Mouse (Mus musculus) forebrain, embryonic 14.5 days (tissue): Measurements from ENCODE around the gene Mpnd. TPM values are rescaled to one million over a fixed set of nuclear protein-coding genes. Genes with fewer than 3 reads are reported as not detected.
A peak's percentile ranks its signal among the peaks of the same experiment; 100 is the strongest.

Experiments used
- ATAC-seq: fragments of 200-750 bp; cut with Nextera tagmentation; 2 replicates; pipeline ENCODE4 v1.8.0; 2017; ENCODE audit warnings: mild to moderate bottlenecking, moderate library complexity
- DNase-seq: peaks from one replicate; pipeline ENCODE4 v3.0.0-alpha.2; 2015; ENCODE audit warnings: low spot score
- H3K27ac ChIP-seq: fragments of 300-500 bp; sonication (generic); 2 replicates; pipeline ENCODE4 v1.5.1; 2014; ENCODE audit warnings: low read depth, mild to moderate bottlenecking, control low read depth, low read length, moderate library complexity
- H3K27me3 ChIP-seq: fragments of 300-500 bp; sonication (generic); replicated peaks from 2 replicates; pipeline ENCODE4 v1.6.1; 2014; ENCODE audit warnings: low read length, control low read depth, mixed read lengths; ENCODE audit not compliant: control insufficient read depth, insufficient read depth
- H3K36me3 ChIP-seq: fragments of 300-500 bp; sonication (generic); 2 replicates; pipeline ENCODE4 v1.6.1; 2014; ENCODE audit warnings: low read length, control low read depth; ENCODE audit not compliant: control insufficient read depth, insufficient read depth
- H3K4me1 ChIP-seq: fragments of 300-500 bp; sonication (generic); 2 replicates; pipeline ENCODE4 v1.6.1; 2014; ENCODE audit warnings: antibody characterized with exemption, low read length, control low read depth; ENCODE audit not compliant: control insufficient read depth, insufficient read depth
- H3K4me2 ChIP-seq: fragments of 300-500 bp; sonication (generic); 2 replicates; pipeline ENCODE4 v1.6.1; 2014; ENCODE audit warnings: mild to moderate bottlenecking, control low read depth, low read length
- H3K4me3 ChIP-seq: fragments of 300-500 bp; sonication (generic); 2 replicates; pipeline ENCODE4 v1.5.1; 2014; ENCODE audit warnings: low read depth, low read length, control low read depth
- H3K9ac ChIP-seq: fragments of 300-500 bp; sonication (generic); 2 replicates; pipeline ENCODE4 v1.6.1; 2014; ENCODE audit warnings: mild to moderate bottlenecking, low read length, control low read depth, moderate library complexity
- H3K9me3 ChIP-seq: fragments of 300-500 bp; sonication (generic); replicated peaks from 2 replicates; pipeline ENCODE4 v1.6.1; 2016; ENCODE audit warnings: low read length, control low read depth, mixed read lengths; ENCODE audit not compliant: control insufficient read depth
- WGBS: fragments of 180-500 bp; shearing (Covaris S2); extraction: QIAGEN DNeasy Blood & Tissue Kit; methylation state at CpG from one replicate; pipeline ENCODE4 v1.1.7; 2014; 5-methylcytosine and 5-hydroxymethylcytosine counted together
- polyA plus RNA-seq: library from polyadenylated mRNA; unstranded; fragments of >200 nt; fragmentation: Nextera tagmentation; extraction: Ambion mirVana; gene quantifications from 2 replicates; pipeline ENCODE4 v1.2.1, GENCODE M21; 2014

The Mpnd gene
- polyA plus RNA-seq: 170 TPM in 2 replicates

DNA sequence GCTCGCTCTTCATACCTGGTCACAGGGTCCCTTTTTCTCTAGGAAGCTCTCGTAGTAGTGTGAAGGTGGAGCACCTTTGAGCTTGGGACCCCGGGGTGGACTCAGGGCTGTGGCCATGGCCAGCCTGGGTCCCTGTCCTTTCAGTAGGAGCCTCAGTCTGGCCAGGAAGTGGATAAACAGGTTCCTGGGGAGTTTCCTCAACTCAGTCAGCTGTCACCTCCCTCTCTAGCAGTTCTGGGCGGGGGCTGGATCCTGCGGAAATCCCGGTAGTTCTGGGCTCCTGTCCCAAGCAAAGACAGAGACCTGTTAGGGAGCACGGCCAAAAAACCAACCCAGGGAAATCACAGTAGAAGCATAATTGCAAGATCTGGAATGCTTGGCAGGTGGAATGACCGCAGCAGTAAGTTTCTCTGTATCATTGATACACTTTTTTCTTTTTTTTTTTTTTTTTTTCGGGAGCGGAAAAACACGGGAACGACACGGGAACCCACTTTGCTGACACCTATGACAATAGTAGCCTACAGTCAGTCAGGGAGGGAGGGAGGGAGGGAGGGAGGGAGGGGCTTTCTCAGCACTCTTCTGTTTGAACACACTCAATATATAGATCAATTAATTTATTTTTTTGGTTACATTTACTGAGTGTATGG lies at the start of gene Mpnd, which contains the start of gene Stap2:
Gene Mpnd, plus strand, starts transcription at position 297 of the 647 bp plus-strand sequence.
Gene Stap2, minus strand, starts transcription at position 170 of the 647 bp plus-strand sequence.
- H3K4me1 ChIP-seq: peaks cover 12% of the 10 kb centered on the region
- H3K36me3 ChIP-seq: no peaks in the 10 kb centered on the region
- DNase-seq (peak; percentile 58), ATAC-seq (no peak)
- 57% methylated on average over 13 of the region's 13 CpGs for WGBS
- H3K27ac ChIP-seq: no peak within 1 kb of the TSS
- no peak within 1 kb of the TSS for H3K4me2 ChIP-seq
- H3K4me3 ChIP-seq: no peak within 1 kb of the TSS
- H3K27me3 ChIP-seq: peaks cover 7% of the 10 kb centered on the region; the same call in 1 of the 2 replicates
- no peak within 1 kb of the TSS for H3K9ac ChIP-seq
- H3K9me3 ChIP-seq: no peaks in the 10 kb centered on the region

DNA sequence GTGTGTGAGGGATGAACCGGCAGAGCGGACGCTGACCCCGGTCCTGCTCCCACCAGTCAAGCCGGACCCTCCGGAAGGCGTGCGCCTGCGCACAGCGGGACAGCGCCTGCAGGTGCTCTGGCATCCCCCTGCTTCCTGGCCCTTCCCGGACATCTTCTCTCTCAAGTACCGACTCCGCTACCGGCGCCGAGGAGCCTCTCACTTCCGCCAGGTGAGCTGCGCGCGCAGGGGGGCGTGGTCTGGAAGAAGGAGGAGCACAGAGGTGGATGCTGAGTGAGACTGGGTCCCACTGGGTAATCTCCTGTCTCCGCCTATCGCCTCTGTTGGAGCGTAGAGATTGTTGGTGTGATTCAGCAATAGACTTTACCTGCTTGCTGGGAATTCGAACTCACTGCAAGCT lies 49.4 kb upstream of the Mpnd start:
- Histone ChIP-seq H3K9me3 (no peaks in the 10 kb centered on the region), H3K4me3 (peak overlapping the region; percentile 44), H3K4me2 (peak overlapping the region; percentile 72), H3K27ac (no peak overlapping the region; the same call in 1 of the 2 replicates), H3K27me3 (no peaks in the 10 kb centered on the region), H3K4me1 (peaks cover 17% of the 10 kb centered on the region), H3K36me3 (peaks cover 4% of the 10 kb centered on the region; the same call in 1 of the 2 replicates), H3K9ac (peak overlapping the region; percentile 65)
- ATAC-seq: peak; percentile 24; the same call in 1 of the 2 replicates
- under 1% methylated on average over 26 of the region's 26 CpGs for WGBS
- peak; percentile 80 for DNase-seq

DNA sequence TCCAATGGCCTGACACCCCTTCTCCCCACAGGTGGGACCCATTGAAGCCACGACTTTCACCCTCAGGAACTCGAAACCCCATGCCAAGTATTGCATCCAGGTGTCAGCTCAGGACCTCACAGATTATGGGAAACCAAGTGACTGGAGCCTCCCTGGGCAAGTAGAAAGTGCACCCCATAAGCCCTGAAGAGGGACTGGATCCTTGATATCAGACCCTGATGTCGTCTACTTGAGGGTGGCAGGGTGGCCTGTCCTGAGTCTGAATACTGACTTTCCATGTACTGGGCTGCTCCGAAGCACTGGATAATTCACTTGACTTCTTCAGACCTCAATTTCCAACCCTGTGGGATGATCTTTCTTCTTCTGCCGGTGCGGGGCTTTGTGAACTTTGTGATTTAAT lies 48.9 kb upstream of the Mpnd start:
- no peaks in the 10 kb centered on the region for H3K27me3 ChIP-seq
- peak overlapping the region; percentile 44 for H3K4me3 ChIP-seq
- H3K36me3 ChIP-seq: peaks cover 7% of the 10 kb centered on the region
- ATAC-seq (no peak), DNase-seq (no peak)
- 38% methylated on average over 6 of the region's 6 CpGs for WGBS
- peak overlapping the region; percentile 65 for H3K9ac ChIP-seq
- H3K27ac ChIP-seq: no peak overlapping the region; the same call in 1 of the 2 replicates
- H3K4me2 ChIP-seq: peak overlapping the region; percentile 72
- peaks cover 17% of the 10 kb centered on the region for H3K4me1 ChIP-seq
- no peaks in the 10 kb centered on the region for H3K9me3 ChIP-seq

GRCm38 (mm10) chr17:55957168-55957567 lies 48.3 kb upstream of the Mpnd start:
- WGBS: 13% methylated on average over 9 of the region's 9 CpGs
- Histone ChIP-seq H3K27ac (no peak overlapping the region), H3K4me2 (peak overlapping the region; percentile 72; the same call in 1 of the 2 replicates), H3K36me3 (peaks cover 13% of the 10 kb centered on the region), H3K4me3 (no peak overlapping the region), H3K9ac (no peak overlapping the region), H3K9me3 (no peaks in the 10 kb centered on the region), H3K27me3 (no peaks in the 10 kb centered on the region), H3K4me1 (peaks cover 17% of the 10 kb centered on the region)
- ATAC-seq (peak; percentile 18; the same call in 1 of the 2 replicates), DNase-seq (peak; percentile 82)

- DNase-seq (no peak), ATAC-seq (no peak)
- peak overlapping the region; percentile 93; the same call in 1 of the 2 replicates for H3K27ac ChIP-seq
- peak overlapping the region; percentile 64 for H3K4me2 ChIP-seq
- H3K36me3 ChIP-seq: peaks cover 16% of the 10 kb centered on the region
- 83% methylated on average over 13 of the region's 13 CpGs for WGBS
- H3K9me3 ChIP-seq: no peaks in the 10 kb centered on the region
- H3K9ac ChIP-seq: peak overlapping the region; percentile 62
- H3K4me3 ChIP-seq: peak overlapping the region; percentile 51
- no peaks in the 10 kb centered on the region for H3K27me3 ChIP-seq
- peaks cover 17% of the 10 kb centered on the region for H3K4me1 ChIP-seq
Measured at GRCm38 (mm10) chr17:55957726-55958583, 47.6 kb upstream of the Mpnd start.

DNA sequence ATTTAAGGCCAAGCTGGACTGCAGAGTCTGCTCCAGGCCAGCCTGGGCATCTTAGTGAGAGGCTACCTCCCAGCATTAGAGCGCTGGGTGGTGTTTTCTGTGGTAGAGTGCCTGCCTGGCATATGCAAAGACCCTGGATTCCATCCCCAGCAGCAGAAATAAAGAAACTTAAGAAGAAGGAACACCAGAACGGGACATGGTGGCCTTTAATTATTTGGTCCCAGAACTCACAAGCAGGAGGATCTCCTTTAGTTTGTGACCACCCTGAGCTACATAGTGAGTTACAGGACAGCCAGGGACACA lies 47.0 kb upstream of the Mpnd start:
- Histone ChIP-seq H3K9me3 (no peaks in the 10 kb centered on the region), H3K4me2 (peak overlapping the region; percentile 64), H3K27ac (peak overlapping the region; percentile 93), H3K4me1 (peaks cover 17% of the 10 kb centered on the region), H3K27me3 (no peaks in the 10 kb centered on the region), H3K9ac (peak overlapping the region; percentile 62), H3K36me3 (peaks cover 16% of the 10 kb centered on the region), H3K4me3 (peak overlapping the region; percentile 51)
- DNase-seq: no peak
- no peak for ATAC-seq
- WGBS: 26% methylated on average over 2 of the region's 2 CpGs

DNA sequence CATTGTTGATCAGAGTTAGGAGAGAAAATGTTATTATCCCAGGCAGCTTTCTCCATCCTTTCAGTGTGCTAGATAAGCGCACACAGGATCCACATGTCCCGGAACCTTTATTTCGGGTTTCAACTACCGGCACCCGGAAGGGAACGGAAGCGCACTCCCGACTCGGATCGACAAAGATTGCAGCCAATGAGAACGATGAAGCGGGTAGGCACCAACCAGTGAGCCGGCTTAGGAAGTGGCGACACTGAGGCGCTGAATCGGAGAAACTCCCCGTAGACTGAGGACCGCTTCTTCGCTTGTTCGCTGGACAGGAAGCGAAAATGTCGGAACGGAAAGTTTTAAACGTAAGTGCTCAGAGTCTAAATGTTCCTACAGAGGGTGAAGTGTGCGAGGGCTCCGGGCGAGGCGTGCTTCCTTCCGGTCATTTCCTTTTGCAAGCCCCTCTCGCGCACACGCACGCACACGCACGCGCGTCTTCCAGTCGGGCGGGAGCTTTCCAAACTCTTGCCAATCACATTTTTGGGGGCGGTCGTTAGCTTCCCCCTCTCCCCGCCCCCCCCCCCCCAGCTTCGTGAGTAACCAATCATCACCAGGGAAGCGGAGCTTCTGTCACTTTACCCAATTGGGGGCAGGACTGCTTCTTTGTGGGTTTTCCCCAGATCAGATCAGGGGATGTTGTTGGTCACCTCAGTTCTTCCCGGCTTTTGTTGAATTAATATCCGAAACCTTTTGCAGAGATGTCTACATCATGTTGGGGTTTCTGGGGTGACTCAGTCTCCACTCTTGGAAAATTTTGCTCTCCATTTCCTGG lies 46.4 kb upstream of the Mpnd start, which contains the start of gene Yju2:
Gene Yju2, plus strand, starts transcription at position 182 of the 811 bp plus-strand sequence.
- WGBS: under 1% methylated on average over 45 of the region's 46 CpGs
- Histone ChIP-seq H3K4me2 (peak within 1 kb of the TSS; percentile 64), H3K4me1 (peaks cover 17% of the 10 kb centered on the region), H3K36me3 (peaks cover 21% of the 10 kb centered on the region), H3K27ac (peak within 1 kb of the TSS; percentile 93), H3K27me3 (no peaks in the 10 kb centered on the region), H3K9me3 (no peaks in the 10 kb centered on the region), H3K9ac (peak within 1 kb of the TSS; percentile 62), H3K4me3 (peak within 1 kb of the TSS; percentile 51)
- DNase-seq: peak; percentile 98
- ATAC-seq: peak; percentile 92

DNA sequence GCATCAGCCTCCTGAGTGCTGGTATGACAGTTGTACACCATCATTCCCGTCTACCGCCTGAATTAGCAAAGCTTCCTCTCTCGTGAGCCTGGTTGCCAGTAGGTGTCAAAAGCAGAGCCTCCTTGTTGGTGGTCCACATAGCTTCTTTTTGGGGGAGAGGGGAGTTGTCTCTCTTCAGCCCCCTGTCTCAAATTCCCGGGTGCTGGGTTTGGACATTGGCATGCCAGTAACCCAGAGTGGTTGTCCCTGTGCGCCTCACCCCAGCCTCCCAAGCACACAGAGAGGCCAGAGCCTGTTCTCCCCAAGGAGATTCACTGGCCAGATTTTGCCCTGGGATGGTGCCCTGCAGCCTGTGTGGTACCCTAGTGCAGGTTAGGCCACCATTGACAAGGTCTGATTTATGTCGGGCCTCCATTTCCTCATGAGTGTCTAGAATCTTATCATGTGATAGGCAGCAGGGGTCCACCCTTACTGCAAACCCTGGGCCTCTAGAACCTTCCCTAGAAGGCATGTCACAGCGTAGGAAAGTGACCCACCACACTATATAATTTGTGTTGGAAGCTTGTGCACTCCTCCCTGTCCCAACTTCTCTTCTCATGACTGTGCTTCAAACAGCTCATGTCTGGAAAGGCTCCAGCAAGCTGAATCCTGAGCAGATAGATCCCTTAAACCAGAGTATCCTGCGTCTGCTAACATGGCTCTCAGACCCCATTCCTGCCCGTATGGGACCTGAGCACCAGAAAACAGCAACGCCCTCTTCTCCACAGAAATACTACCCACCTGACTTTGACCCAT lies 45.4 kb upstream of the Mpnd start:
- Histone ChIP-seq H3K4me1 (peaks cover 17% of the 10 kb centered on the region), H3K36me3 (peaks cover 29% of the 10 kb centered on the region), H3K27me3 (no peaks in the 10 kb centered on the region), H3K9ac (peak overlapping the region; percentile 62), H3K4me3 (peak overlapping the region; percentile 51), H3K4me2 (peak overlapping the region; percentile 64), H3K27ac (peak overlapping the region; percentile 16), H3K9me3 (no peaks in the 10 kb centered on the region)
- no peak for ATAC-seq
- WGBS: 74% methylated on average over 10 of the region's 10 CpGs
- DNase-seq: no peak
